In the genomic region with DNA sequence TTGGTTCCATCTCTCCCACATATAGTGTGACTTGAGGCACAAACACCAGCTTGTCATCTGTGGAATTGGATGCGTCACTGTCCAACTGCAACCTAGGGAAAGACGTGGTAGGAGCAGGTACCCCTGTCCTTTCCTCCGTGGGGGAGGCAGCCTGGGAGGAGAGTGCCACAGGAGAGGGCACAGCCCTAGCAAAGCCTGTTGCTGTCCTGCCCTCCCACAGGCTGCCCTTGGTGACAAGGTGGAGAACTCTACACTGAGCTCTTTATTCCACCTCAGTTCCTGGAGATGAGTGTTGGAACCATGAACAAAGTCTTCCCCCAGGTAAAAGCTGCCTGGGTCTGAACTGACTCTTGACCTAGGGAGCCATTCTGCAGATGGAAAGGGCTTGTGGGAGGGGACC, we compare ENCODE assay signal across 28 mouse cellular contexts. TPM values are rescaled to one million over a fixed set of nuclear protein-coding genes. Genes with fewer than 3 reads are reported as not detected.
DNase-seq lines count a peak whose midpoint lies in the region; ATAC-seq and TF ChIP-seq lines count a peak whose summit lies in the region.
"Had no signal": no experiment of that assay in that cellular context is flagged by ENCODE, and none has a peak within 500 bp of the region (broad histone marks: within the 10 kb centered on the region; RNA-seq: fewer than 3 reads in every experiment).

Gene Ldlrad1 (plus strand): TSS at position 301 of the 400 bp plus-strand sequence.

- H3K9me3 ChIP-seq in lung, embryonic 14.5 days (ENCODE audit: low read depth, low read length) = no peaks in the 10 kb centered on the region
- no peaks in the 10 kb centered on the region for H3K9me3 ChIP-seq in lung, postnatal 0 days (ENCODE audit: low read length)
- H3K9me3 ChIP-seq in stomach, embryonic 14.5 days (ENCODE audit: control insufficient read depth, low read depth, low read length) = no peaks in the 10 kb centered on the region
- H3K9me3 ChIP-seq in stomach, postnatal 0 days (ENCODE audit: control insufficient read depth, low read length) = no peaks in the 10 kb centered on the region
- H3K9me3 ChIP-seq: embryonic facial prominence, embryonic 12.5 days; embryonic facial prominence, embryonic 15.5 days; forebrain, embryonic 12.5 days; forebrain, embryonic 15.5 days; G1E; heart, embryonic 12.5 days; heart, embryonic 15.5 days; hindbrain, embryonic 10.5 days; hindbrain, embryonic 13.5 days had no signal

- no peak for TF ChIP-seq CTCF in lung, embryonic 14.5 days (IDR thresholded peaks at IDR 0.05; ENCODE audit: low read depth)
- no peak for TF ChIP-seq CTCF in lung, postnatal 0 days (IDR thresholded peaks at IDR 0.05)
- TF ChIP-seq CTCF in stomach, postnatal 0 days (IDR thresholded peaks at IDR 0.05; ENCODE audit: low read depth) = no peak

- DNase-seq in lung, embryonic 14.5 days = no peak
- DNase-seq in lung, postnatal 36 days = no peak
- DNase-seq in lung, postnatal 0 days (ENCODE audit: low spot score) = no peak
- DNase-seq in lung, postnatal 10 days = no peak
- DNase-seq in stomach, postnatal 0 days (ENCODE audit: low spot score) = no peak
- DNase-seq in cerebellum, adult 11 months = no peak
- DNase-seq: adrenal gland, postnatal 10 days; adrenal gland, postnatal 36 days; B cell, adult 2 months; cerebellum, adult 2 months; cerebellum, adult 9-11 months; cerebellum, postnatal 25 days; gastrocnemius, postnatal 25 days; heart, adult 18-20 months; heart, postnatal 10 days; heart, postnatal 36 days had no signal

- H3K9ac ChIP-seq in lung, embryonic 14.5 days = no peak within 1 kb of the TSS
- no peak within 1 kb of the TSS for H3K9ac ChIP-seq in lung, postnatal 0 days (replicated peaks; ENCODE audit: low read depth)
- H3K9ac ChIP-seq in stomach, embryonic 14.5 days (replicated peaks; ENCODE audit: low read depth, low read length) = no peak within 1 kb of the TSS
- H3K9ac ChIP-seq in stomach, postnatal 0 days (ENCODE audit: low read length) = no peak within 1 kb of the TSS
- H3K9ac ChIP-seq: embryonic facial prominence, embryonic 12.5 days; embryonic facial prominence, embryonic 15.5 days; forebrain, embryonic 12.5 days; forebrain, embryonic 15.5 days; heart, embryonic 12.5 days; heart, embryonic 15.5 days; hindbrain, embryonic 13.5 days had no signal

- no peaks in the 10 kb centered on the region for H3K27me3 ChIP-seq in lung, embryonic 14.5 days (ENCODE audit: insufficient read depth, low read length)
- no peaks in the 10 kb centered on the region for H3K27me3 ChIP-seq in lung, postnatal 0 days (replicated peaks; ENCODE audit: insufficient read depth, low read length)
- H3K27me3 ChIP-seq in stomach, embryonic 14.5 days (ENCODE audit: control insufficient read depth, insufficient read depth, low read length) = no peaks in the 10 kb centered on the region
- no peaks in the 10 kb centered on the region for H3K27me3 ChIP-seq in stomach, postnatal 0 days (ENCODE audit: control insufficient read depth, insufficient read depth, low read length)
- H3K27me3 ChIP-seq: CH12.LX; embryonic facial prominence, embryonic 12.5 days; embryonic facial prominence, embryonic 15.5 days; forebrain, embryonic 12.5 days; forebrain, embryonic 15.5 days; hindbrain, embryonic 13.5 days; Patski had no signal

- 88% methylated on average over 3 of the region's 3 CpGs for WGBS in lung, embryonic 14.5 days
- WGBS in lung, postnatal 0 days = 92% methylated on average over 3 of the region's 3 CpGs
- WGBS in stomach, embryonic 14.5 days = 83% methylated on average over 3 of the region's 3 CpGs
- 79% methylated on average over 3 of the region's 3 CpGs for WGBS in stomach, postnatal 0 days

- no peak for TF ChIP-seq EP300 in lung, postnatal 0 days (IDR thresholded peaks at IDR 0.05)
- no peak for TF ChIP-seq EP300 in stomach, postnatal 0 days (optimal IDR thresholded peaks at IDR 0.05)

- ATAC-seq in lung, embryonic 14.5 days (ENCODE audit: insufficient read depth) = no peak
- ATAC-seq in lung, postnatal 0 days = no peak
- no peak for ATAC-seq in stomach, embryonic 14.5 days (ENCODE audit: insufficient number of reproducible peaks, insufficient read depth, low FRiP score, low read depth)
- no peak for ATAC-seq in stomach, postnatal 0 days (ENCODE audit: low FRiP score, low TSS enrichment)
- ATAC-seq: forebrain, embryonic 15.5 days; Patski had no signal

- no peaks in the 10 kb centered on the region for H3K4me1 ChIP-seq in lung, embryonic 14.5 days (ENCODE audit: insufficient read depth)
- H3K4me1 ChIP-seq in lung, postnatal 0 days (ENCODE audit: insufficient read depth, low read depth, low read length) = no peaks in the 10 kb centered on the region
- H3K4me1 ChIP-seq in stomach, embryonic 14.5 days (ENCODE audit: control insufficient read depth, insufficient read depth, low read length) = 0 out of 2 replicates have a peak, but pooled peaks cover 3% of the 10 kb centered on the region
- no peaks in the 10 kb centered on the region for H3K4me1 ChIP-seq in stomach, postnatal 0 days (replicated peaks; ENCODE audit: control insufficient read depth, insufficient read depth)
- H3K4me1 ChIP-seq: embryonic facial prominence, embryonic 12.5 days; embryonic facial prominence, embryonic 15.5 days; forebrain, embryonic 12.5 days; forebrain, embryonic 15.5 days; hindbrain, embryonic 13.5 days had no signal

- no peak within 1 kb of the TSS for H3K4me2 ChIP-seq in lung, embryonic 14.5 days
- no peak within 1 kb of the TSS for H3K4me2 ChIP-seq in lung, postnatal 0 days (replicated peaks; ENCODE audit: low read depth, low read length)
- no peak within 1 kb of the TSS for H3K4me2 ChIP-seq in stomach, embryonic 14.5 days (replicated peaks; ENCODE audit: low read depth, low read length)
- H3K4me2 ChIP-seq in stomach, postnatal 0 days (replicated peaks; ENCODE audit: low read depth) = no peak within 1 kb of the TSS
- H3K4me2 ChIP-seq: embryonic facial prominence, embryonic 12.5 days; embryonic facial prominence, embryonic 15.5 days; forebrain, embryonic 12.5 days; forebrain, embryonic 15.5 days; heart, embryonic 12.5 days; heart, embryonic 15.5 days; hindbrain, embryonic 13.5 days had no signal

- 0 out of 2 replicates have a peak, but pooled peaks cover 12% of the 10 kb centered on the region for H3K36me3 ChIP-seq in lung, embryonic 14.5 days (ENCODE audit: insufficient read depth)
- H3K36me3 ChIP-seq in lung, postnatal 0 days (ENCODE audit: insufficient read depth, low read length) = 0 out of 2 replicates have a peak, but pooled peaks cover 7% of the 10 kb centered on the region
- H3K36me3 ChIP-seq in stomach, embryonic 14.5 days (ENCODE audit: control insufficient read depth, insufficient read depth, low read length) = peaks cover 7% of the 10 kb centered on the region
- H3K36me3 ChIP-seq in stomach, postnatal 0 days (ENCODE audit: control insufficient read depth, insufficient read depth, low read length) = 0 out of 2 replicates have a peak, but pooled peaks cover 9% of the 10 kb centered on the region

- no peak within 1 kb of the TSS for H3K4me3 ChIP-seq in lung, embryonic 14.5 days (ENCODE audit: low read depth, low read length)
- no peak within 1 kb of the TSS for H3K4me3 ChIP-seq in lung, postnatal 0 days (ENCODE audit: low read depth, low read length)
- no peak within 1 kb of the TSS for H3K4me3 ChIP-seq in stomach, embryonic 14.5 days (ENCODE audit: low read depth, low read length)
- no peak within 1 kb of the TSS for H3K4me3 ChIP-seq in stomach, postnatal 0 days (ENCODE audit: low read depth, low read length)
- H3K4me3 ChIP-seq: embryonic facial prominence, embryonic 12.5 days; embryonic facial prominence, embryonic 15.5 days; forebrain, embryonic 12.5 days; forebrain, embryonic 15.5 days; heart, embryonic 12.5 days; heart, embryonic 15.5 days; hindbrain, embryonic 10.5 days; hindbrain, embryonic 13.5 days had no signal

- peak within 1 kb of the TSS; percentile 74; the same call in 1 of the 2 replicates for H3K27ac ChIP-seq in lung, embryonic 14.5 days (ENCODE audit: low read depth)
- H3K27ac ChIP-seq in lung, postnatal 0 days (ENCODE audit: low read length) = peak within 1 kb of the TSS; percentile 72
- peak within 1 kb of the TSS; percentile 4; the same call in 1 of the 2 replicates for H3K27ac ChIP-seq in stomach, embryonic 14.5 days (ENCODE audit: low read length)
- H3K27ac ChIP-seq in stomach, postnatal 0 days (replicated peaks) = no peak within 1 kb of the TSS
- H3K27ac ChIP-seq: embryonic facial prominence, embryonic 12.5 days; embryonic facial prominence, embryonic 15.5 days; forebrain, embryonic 12.5 days; forebrain, embryonic 15.5 days; heart, embryonic 15.5 days; hindbrain, embryonic 10.5 days; hindbrain, embryonic 13.5 days had no signal

RNA-seq across cellular contexts. Expression of gene Ldlrad1, which starts in this region (rescaled TPM):
- not detected in 2 replicates for polyA plus RNA-seq in lung, embryonic 14.5 days (2014; fragmentation: Nextera tagmentation; extraction: Ambion mirVana)
- polyA plus RNA-seq in lung, postnatal 0 days (2015; fragmentation: Nextera tagmentation; extraction: Ambion mirVana) = 3.5 and 3.8 TPM in 2 replicates
- not detected in 2 replicates for polyA plus RNA-seq in stomach, embryonic 14.5 days (2014; fragmentation: Nextera tagmentation; extraction: Ambion mirVana)
- polyA plus RNA-seq in stomach, postnatal 0 days (2015; fragmentation: Nextera tagmentation; extraction: Ambion mirVana) = 0.08 TPM in 2 replicates
- polyA plus RNA-seq: cerebellum, adult 2 months; embryonic facial prominence, embryonic 12.5 days; forebrain, embryonic 12.5 days; forebrain, embryonic 15.5 days; G1E; heart, embryonic 12.5 days; heart, embryonic 15.5 days; hindbrain, embryonic 10.5 days; hindbrain, embryonic 13.5 days; Patski had no signal
